Mouse (Mus musculus): Measurements from ENCODE around the gene Srgap2.

DNA sequence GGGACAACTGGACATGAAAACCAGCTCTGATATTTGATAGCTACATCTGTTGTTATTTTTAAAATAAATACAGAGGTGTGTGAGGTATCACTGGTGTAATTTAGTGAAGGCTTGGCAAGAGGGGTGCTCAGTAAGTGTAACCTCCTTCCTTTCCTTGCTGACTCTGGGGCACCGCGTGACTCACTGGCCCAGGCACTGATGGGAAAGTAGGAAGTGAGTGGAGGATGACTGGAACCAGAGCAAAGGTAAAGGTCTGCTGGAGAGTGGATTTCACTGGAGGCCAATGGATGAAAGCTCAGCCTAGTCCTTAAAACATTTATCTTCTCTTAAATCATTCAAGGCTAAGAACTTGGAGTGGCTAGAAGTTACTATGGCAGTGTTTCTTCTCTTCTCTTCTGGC lies 226.4 kb downstream of the Srgap2 start:
- TF ChIP-seq TAL1 (IDR thresholded peaks at IDR 0.05; ENCODE audit: low read length) (no peak), GATA1 (IDR thresholded peaks at IDR 0.05; ENCODE audit: low read length) (no peak)

All from erythroblast, embryonic 14.5 days (primary cell).